Comparison of ENCODE assay signal across 11 mouse cellular contexts in genomic region chr6:87732151-87733011, GRCm38 (mm10). TPM values are rescaled to one million over a fixed set of nuclear protein-coding genes. Genes with fewer than 3 reads are reported as not detected.
A peak's percentile ranks its signal among the peaks of the same experiment; 100 is the strongest.
DNase-seq lines count a peak whose midpoint lies in the region; ATAC-seq lines count a peak whose summit lies in the region.
"Had no signal": no experiment of that assay in that cellular context is flagged by ENCODE, and none has a peak within 500 bp of the region (broad histone marks: within the 10 kb centered on the region; RNA-seq: fewer than 3 reads in every experiment).

No protein-coding gene starts in this region.

- WGBS in intestine, embryonic 15.5 days = 5% methylated on average over 52 of the region's 53 CpGs
- WGBS in midbrain, embryonic 14.5 days = under 1% methylated on average over 51 of the region's 53 CpGs

- no peaks in the 10 kb centered on the region for H3K36me3 ChIP-seq in intestine, embryonic 15.5 days
- no peaks in the 10 kb centered on the region for H3K36me3 ChIP-seq in midbrain, embryonic 14.5 days (ENCODE audit: control insufficient read depth, insufficient read depth, low read length)

- H3K9me3 ChIP-seq in intestine, embryonic 15.5 days = no peaks in the 10 kb centered on the region
- no peaks in the 10 kb centered on the region for H3K9me3 ChIP-seq in midbrain, embryonic 14.5 days (ENCODE audit: control insufficient read depth, low read length)

- peaks cover 45% of the 10 kb centered on the region for H3K27me3 ChIP-seq in intestine, embryonic 15.5 days (replicated peaks)
- peaks cover 42% of the 10 kb centered on the region for H3K27me3 ChIP-seq in midbrain, embryonic 14.5 days (ENCODE audit: control insufficient read depth, insufficient read depth, low read length)

- H3K4me1 ChIP-seq in intestine, embryonic 15.5 days (replicated peaks) = peaks cover 24% of the 10 kb centered on the region
- H3K4me1 ChIP-seq in midbrain, embryonic 14.5 days (ENCODE audit: control insufficient read depth, insufficient read depth, low read length) = peaks cover 12% of the 10 kb centered on the region

- peak; percentile 19 to 46 for DNase-seq in cerebellum, postnatal 25 days
- no peak for DNase-seq in cerebellum, adult 9-11 months
- DNase-seq in right cerebral cortex, adult 2 months (ENCODE audit: low spot score in 2 of 2) = peak; percentile 21 to 26
- DNase-seq in right cerebral cortex, postnatal 36 days (ENCODE audit: low spot score in 2 of 2) = no peak
- peak; percentile 79 for DNase-seq in midbrain, embryonic 14.5 days
- no peak for DNase-seq in spleen, postnatal 14 days (ENCODE audit: low spot score in 2 of 2)
- DNase-seq in urinary bladder, postnatal 36 days (ENCODE audit: low spot score in 2 of 2) = no peak

- no peak overlapping the region for H3K27ac ChIP-seq in intestine, embryonic 15.5 days
- no peak overlapping the region for H3K27ac ChIP-seq in midbrain, embryonic 14.5 days (replicated peaks; ENCODE audit: low read depth, low read length)

- peak overlapping the region; percentile 53 for H3K4me3 ChIP-seq in intestine, embryonic 15.5 days (replicated peaks)
- peak overlapping the region; percentile 58 for H3K4me3 ChIP-seq in midbrain, embryonic 14.5 days (replicated peaks; ENCODE audit: low read depth, low read length)
- H3K4me3 ChIP-seq: erythroblast, embryonic 14.5 days; myocyte had no signal

- no peak overlapping the region for H3K9ac ChIP-seq in intestine, embryonic 15.5 days
- peak overlapping the region; percentile 43 for H3K9ac ChIP-seq in midbrain, embryonic 14.5 days (replicated peaks; ENCODE audit: low read length)

- peak overlapping the region; percentile 96 for H3K4me2 ChIP-seq in intestine, embryonic 15.5 days (replicated peaks)
- peak overlapping the region; percentile 87 for H3K4me2 ChIP-seq in midbrain, embryonic 14.5 days (ENCODE audit: low read length)

- ATAC-seq in intestine, embryonic 15.5 days = peak; percentile 11; the same call in 1 of the 2 replicates
- 0 out of 2 replicates have a peak, but pooled peaks have one; percentile 26 for ATAC-seq in midbrain, embryonic 14.5 days (ENCODE audit: low FRiP score, low TSS enrichment)

RNA-seq across cellular contexts. Expression of gene Efcc1, which starts 1.7 kb away (rescaled TPM):
- polyA plus RNA-seq in intestine, embryonic 15.5 days (2015; fragmentation: Nextera tagmentation; extraction: Ambion mirVana) = 0.90 and 1.0 TPM in 2 replicates
- 4.1 and 5.0 TPM in 2 replicates for polyA plus RNA-seq in midbrain, embryonic 14.5 days (2014; fragmentation: Nextera tagmentation; extraction: Ambion mirVana)
- polyA plus RNA-seq: erythroblast, embryonic 14.5 days had no signal

RNA-seq across cellular contexts. Expression of gene Gp9, which starts 45.5 kb away (rescaled TPM):
- 1.4 and 2.2 TPM in 2 replicates for polyA plus RNA-seq in intestine, embryonic 15.5 days (2015; fragmentation: Nextera tagmentation; extraction: Ambion mirVana)
- polyA plus RNA-seq in midbrain, embryonic 14.5 days (2014; fragmentation: Nextera tagmentation; extraction: Ambion mirVana) = 0.59 and 0.66 TPM in 2 replicates
- polyA plus RNA-seq: C2C12, myocyte had no signal

Comparison
In these comparisons a context has a peak if more than half of its experiments do, and no peak if none do; other contexts are left out.
1. DNase-seq: peak in cerebellum, postnatal 25 days (2 of 2), right cerebral cortex, adult 2 months (2 of 2) and midbrain, embryonic 14.5 days (single experiment); none in cerebellum, adult 9-11 months (single experiment), right cerebral cortex, postnatal 36 days (0 of 2), spleen, postnatal 14 days (0 of 2) and urinary bladder, postnatal 36 days (0 of 2).